Mouse (Mus musculus): Measurements from ENCODE around the gene Btg2. TPM values are rescaled to one million over a fixed set of nuclear protein-coding genes. Genes with fewer than 3 reads are reported as not detected.

Btg2 gene
- polyA plus RNA-seq, 1 experiment from 2014 or later: 30.9 TPM

GRCm38 (mm10) chr1:134106719-134107118 lies 27.8 kb upstream of the Btg2 start:
- Histone ChIP-seq H3K9ac (no peak overlapping the region), H3K27ac (no peak overlapping the region), H3K9me3 (no peaks in the 10 kb centered on the region), H3K4me2 (no peak overlapping the region), H3K4me3 (no peak overlapping the region), H3K27me3 (no peaks in the 10 kb centered on the region), H3K4me1 (peaks cover 9% of the 10 kb centered on the region), H3K36me3 (no peaks in the 10 kb centered on the region)
- ATAC-seq (ENCODE audit: insufficient number of reproducible peaks, low FRiP score, low TSS enrichment, low read depth): no peak
- 5% methylated on average over 5 of the region's 5 CpGs for WGBS

GRCm38 (mm10) chr1:134105764-134106430 lies 27.0 kb upstream of the Btg2 start:
- ATAC-seq (ENCODE audit: insufficient number of reproducible peaks, low FRiP score, low TSS enrichment, low read depth): no peak
- no peak overlapping the region for H3K4me3 ChIP-seq
- no peaks in the 10 kb centered on the region for H3K9me3 ChIP-seq
- H3K9ac ChIP-seq: no peak overlapping the region
- H3K27ac ChIP-seq: no peak overlapping the region
- H3K27me3 ChIP-seq: no peaks in the 10 kb centered on the region
- H3K4me1 ChIP-seq: peaks cover 9% of the 10 kb centered on the region
- no peak overlapping the region for H3K4me2 ChIP-seq
- WGBS: 47% methylated on average over 3 of the region's 3 CpGs
- H3K36me3 ChIP-seq: no peaks in the 10 kb centered on the region

GRCm38 (mm10) chr1:134105043-134105763 lies 26.3 kb upstream of the Btg2 start:
- H3K27me3 ChIP-seq: no peaks in the 10 kb centered on the region
- H3K27ac ChIP-seq: no peak overlapping the region
- H3K9me3 ChIP-seq: no peaks in the 10 kb centered on the region
- H3K4me1 ChIP-seq: peaks cover 12% of the 10 kb centered on the region
- no peak overlapping the region for H3K4me2 ChIP-seq
- H3K36me3 ChIP-seq: no peaks in the 10 kb centered on the region
- 71% methylated on average over 11 of the region's 11 CpGs for WGBS
- no peak for ATAC-seq (ENCODE audit: insufficient number of reproducible peaks, low FRiP score, low TSS enrichment, low read depth)
- H3K9ac ChIP-seq: no peak overlapping the region
- no peak overlapping the region for H3K4me3 ChIP-seq

GRCm38 (mm10) chr1:134103861-134104260 lies 24.9 kb upstream of the Btg2 start:
- 43% methylated on average over 5 of the region's 5 CpGs for WGBS
- no peak overlapping the region for H3K4me3 ChIP-seq
- H3K4me2 ChIP-seq: no peak overlapping the region
- ATAC-seq (ENCODE audit: insufficient number of reproducible peaks, low FRiP score, low TSS enrichment, low read depth): no peak
- H3K9me3 ChIP-seq: no peaks in the 10 kb centered on the region
- no peak overlapping the region for H3K9ac ChIP-seq
- no peaks in the 10 kb centered on the region for H3K27me3 ChIP-seq
- H3K27ac ChIP-seq: peak overlapping the region; percentile 48
- H3K36me3 ChIP-seq: no peaks in the 10 kb centered on the region
- H3K4me1 ChIP-seq: peaks cover 23% of the 10 kb centered on the region

DNA sequence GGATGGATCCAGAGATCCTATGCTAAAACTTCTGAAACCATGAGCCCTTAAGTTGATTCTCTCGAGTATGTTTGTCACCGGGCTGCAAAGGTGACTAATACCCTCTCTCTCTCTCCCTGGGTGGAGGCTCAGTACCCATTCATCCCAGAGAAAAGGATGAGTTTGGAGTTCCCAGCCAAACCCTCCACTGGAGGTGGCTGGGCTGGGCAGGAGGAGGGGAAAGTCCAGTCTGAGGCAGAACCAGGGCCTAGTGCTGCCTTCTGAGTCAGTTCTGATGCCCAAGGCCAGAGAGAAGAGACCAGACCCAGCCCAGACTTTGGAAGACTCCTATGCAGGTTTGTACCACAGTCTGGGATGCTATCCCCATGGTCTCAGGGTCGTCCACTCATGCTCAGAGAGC lies 22.7 kb upstream of the Btg2 start:
- no peak overlapping the region for H3K27ac ChIP-seq
- WGBS: 64% methylated on average over 3 of the region's 3 CpGs
- no peak overlapping the region for H3K4me2 ChIP-seq
- no peak overlapping the region for H3K9ac ChIP-seq
- H3K9me3 ChIP-seq: no peaks in the 10 kb centered on the region
- no peak overlapping the region for H3K4me3 ChIP-seq
- H3K4me1 ChIP-seq: peaks cover 43% of the 10 kb centered on the region
- no peaks in the 10 kb centered on the region for H3K27me3 ChIP-seq
- ATAC-seq (ENCODE audit: insufficient number of reproducible peaks, low FRiP score, low TSS enrichment, low read depth): no peak
- no peaks in the 10 kb centered on the region for H3K36me3 ChIP-seq

GRCm38 (mm10) chr1:134100928-134101327 lies 22.0 kb upstream of the Btg2 start:
- no peak for ATAC-seq (ENCODE audit: insufficient number of reproducible peaks, low FRiP score, low TSS enrichment, low read depth)
- Histone ChIP-seq H3K27ac (peak overlapping the region; percentile 92; the same call in 1 of the 2 replicates), H3K36me3 (no peaks in the 10 kb centered on the region), H3K9ac (no peak overlapping the region), H3K4me3 (no peak overlapping the region), H3K4me1 (peaks cover 49% of the 10 kb centered on the region), H3K27me3 (no peaks in the 10 kb centered on the region), H3K9me3 (no peaks in the 10 kb centered on the region), H3K4me2 (no peak overlapping the region)
- 56% methylated on average over 4 of the region's 4 CpGs for WGBS

- Histone ChIP-seq H3K9me3 (no peaks in the 10 kb centered on the region), H3K9ac (no peak overlapping the region), H3K27me3 (no peaks in the 10 kb centered on the region), H3K4me3 (no peak overlapping the region), H3K36me3 (no peaks in the 10 kb centered on the region), H3K4me2 (no peak overlapping the region), H3K27ac (peak overlapping the region; percentile 92), H3K4me1 (peaks cover 55% of the 10 kb centered on the region)
- 73% methylated on average over 5 of the region's 5 CpGs for WGBS
- no peak for ATAC-seq (ENCODE audit: insufficient number of reproducible peaks, low FRiP score, low TSS enrichment, low read depth)
Measured at GRCm38 (mm10) chr1:134100401-134100800, 21.5 kb upstream of the Btg2 start.

DNA sequence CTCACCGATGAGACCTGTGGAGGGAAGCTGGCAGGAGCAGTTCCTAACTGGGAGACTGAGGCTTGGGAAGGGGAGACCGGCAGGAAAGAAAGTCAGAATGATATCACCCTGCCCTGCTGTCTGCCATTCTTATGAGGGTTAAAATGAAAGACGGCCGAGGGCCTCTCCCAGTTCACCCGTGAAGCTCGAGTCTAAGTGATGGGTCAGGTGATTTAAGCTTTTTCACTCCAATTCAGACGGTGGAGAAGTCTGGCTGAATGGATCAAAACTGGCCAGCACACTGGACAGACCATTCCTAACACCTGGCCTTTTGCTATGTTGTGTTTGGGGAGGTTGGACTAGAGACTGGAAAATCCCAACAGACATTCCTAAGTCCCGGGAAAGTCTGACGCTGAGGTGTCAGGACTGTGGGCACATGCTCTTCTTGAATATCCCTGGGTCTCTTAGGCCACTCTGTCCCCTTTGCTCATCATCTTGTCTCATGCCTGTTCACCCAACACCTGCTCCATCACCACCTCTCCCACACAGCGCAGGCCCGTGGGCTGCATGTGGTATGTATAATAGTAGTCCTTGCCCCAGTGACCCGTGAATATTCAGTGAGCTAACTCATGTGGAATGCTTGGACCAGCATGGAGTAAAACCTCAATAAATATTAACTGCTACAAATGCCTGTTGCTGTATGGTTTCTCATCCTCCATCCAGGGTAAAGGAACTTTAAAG lies 20.8 kb upstream of the Btg2 start:
- peak overlapping the region; percentile 42 for H3K4me3 ChIP-seq
- H3K27me3 ChIP-seq: no peaks in the 10 kb centered on the region
- H3K4me2 ChIP-seq: peak overlapping the region; percentile 57
- no peak overlapping the region for H3K9ac ChIP-seq
- H3K9me3 ChIP-seq: no peaks in the 10 kb centered on the region
- ATAC-seq (ENCODE audit: insufficient number of reproducible peaks, low FRiP score, low TSS enrichment, low read depth): no peak
- H3K27ac ChIP-seq: peak overlapping the region; percentile 92
- WGBS: 17% methylated on average over 12 of the region's 12 CpGs
- H3K36me3 ChIP-seq: no peaks in the 10 kb centered on the region
- peaks cover 61% of the 10 kb centered on the region for H3K4me1 ChIP-seq

DNA sequence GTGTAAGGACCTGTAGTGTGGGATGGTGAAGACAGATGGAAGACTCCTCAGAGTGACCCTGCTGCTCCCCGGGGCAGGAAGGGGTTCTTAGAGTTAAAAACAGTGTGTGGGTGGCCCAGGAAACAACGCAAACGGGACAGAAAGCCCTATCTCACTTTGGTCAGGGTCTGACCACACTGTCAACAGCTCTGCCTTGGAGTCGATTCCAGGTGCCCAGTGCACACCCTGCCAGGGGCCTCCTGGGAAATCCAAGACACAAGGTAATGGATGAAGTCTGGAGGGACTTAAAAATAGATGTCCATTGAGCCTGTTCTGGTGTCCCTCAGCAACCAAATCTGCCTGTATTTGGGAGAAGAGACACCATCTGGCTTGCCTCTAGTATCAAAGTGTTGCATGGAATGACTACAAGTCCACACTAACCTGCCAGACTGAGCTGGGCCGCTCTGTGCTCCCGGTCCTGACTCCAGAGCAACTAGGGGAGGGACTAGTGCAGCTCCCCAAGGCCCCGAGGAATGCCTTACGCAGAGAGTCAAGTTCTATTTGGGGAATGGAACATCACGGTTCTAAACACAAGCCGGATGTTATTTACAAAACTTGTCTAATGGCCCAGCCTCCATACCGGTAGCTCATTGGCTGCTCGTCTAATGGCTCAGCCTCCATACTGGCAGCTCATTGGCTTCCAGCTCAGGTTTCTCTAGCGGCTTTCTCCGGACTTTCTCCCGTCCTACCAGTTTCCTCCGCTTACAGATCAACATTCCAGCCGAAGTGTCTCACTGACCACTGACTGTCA lies 20.0 kb upstream of the Btg2 start:
- Histone ChIP-seq H3K9me3 (no peaks in the 10 kb centered on the region), H3K27me3 (no peaks in the 10 kb centered on the region), H3K9ac (no peak overlapping the region), H3K4me3 (peak overlapping the region; percentile 42), H3K4me1 (peaks cover 60% of the 10 kb centered on the region), H3K4me2 (peak overlapping the region; percentile 57), H3K36me3 (no peaks in the 10 kb centered on the region), H3K27ac (peak overlapping the region; percentile 92)
- WGBS: 6% methylated on average over 17 of the region's 17 CpGs
- ATAC-seq (ENCODE audit: insufficient number of reproducible peaks, low FRiP score, low TSS enrichment, low read depth): peak; percentile 80

- H3K9me3 ChIP-seq: no peaks in the 10 kb centered on the region
- no peaks in the 10 kb centered on the region for H3K27me3 ChIP-seq
- no peak for ATAC-seq (ENCODE audit: insufficient number of reproducible peaks, low FRiP score, low TSS enrichment, low read depth)
- H3K4me3 ChIP-seq: no peak overlapping the region; the same call in 1 of the 2 replicates
- peak overlapping the region; percentile 92 for H3K27ac ChIP-seq
- H3K4me2 ChIP-seq: peak overlapping the region; percentile 57; the same call in 1 of the 2 replicates
- H3K9ac ChIP-seq: no peak overlapping the region
- 49% methylated on average over 13 of the region's 13 CpGs for WGBS
- peaks cover 63% of the 10 kb centered on the region for H3K4me1 ChIP-seq
- H3K36me3 ChIP-seq: no peaks in the 10 kb centered on the region
Measured at GRCm38 (mm10) chr1:134097956-134098725, 19.2 kb upstream of the Btg2 start.
